In genomic region chr15:85613358-85614266, GRCm38 (mm10) we compare ENCODE assay signal across 7 mouse cellular contexts. TPM values are rescaled to one million over a fixed set of nuclear protein-coding genes. Genes with fewer than 3 reads are reported as not detected.
A peak's percentile ranks its signal among the peaks of the same experiment; 100 is the strongest.
DNase-seq lines count a peak whose midpoint lies in the region; ATAC-seq lines count a peak whose summit lies in the region.

No protein-coding gene starts in this region.

- no peak overlapping the region for H3K4me3 ChIP-seq in midbrain, embryonic 11.5 days (ENCODE audit: low read depth, low read length)
- H3K4me3 ChIP-seq in midbrain, embryonic 10.5 days: no peak overlapping the region
- H3K4me3 ChIP-seq in embryonic facial prominence, embryonic 14.5 days (ENCODE audit: low read depth, low read length): no peak overlapping the region
- no peak overlapping the region for H3K4me3 ChIP-seq in neural tube, embryonic 15.5 days (replicated peaks)

- H3K4me1 ChIP-seq in midbrain, embryonic 11.5 days (ENCODE audit: control insufficient read depth, insufficient read depth, low read length): no peaks in the 10 kb centered on the region
- H3K4me1 ChIP-seq in midbrain, embryonic 10.5 days: peaks cover 9% of the 10 kb centered on the region
- H3K4me1 ChIP-seq in embryonic facial prominence, embryonic 14.5 days (ENCODE audit: control insufficient read depth, insufficient read depth, low read length): peaks cover 20% of the 10 kb centered on the region
- peaks cover 44% of the 10 kb centered on the region for H3K4me1 ChIP-seq in neural tube, embryonic 15.5 days

- H3K36me3 ChIP-seq in midbrain, embryonic 11.5 days (ENCODE audit: control insufficient read depth, insufficient read depth, low read length): no peaks in the 10 kb centered on the region
- no peaks in the 10 kb centered on the region for H3K36me3 ChIP-seq in midbrain, embryonic 10.5 days
- H3K36me3 ChIP-seq in embryonic facial prominence, embryonic 14.5 days (ENCODE audit: control insufficient read depth, insufficient read depth, low read length): no peaks in the 10 kb centered on the region
- no peaks in the 10 kb centered on the region for H3K36me3 ChIP-seq in neural tube, embryonic 15.5 days

- H3K27ac ChIP-seq in midbrain, embryonic 11.5 days (ENCODE audit: low read depth, low read length): no peak overlapping the region
- H3K27ac ChIP-seq in midbrain, embryonic 10.5 days (replicated peaks): no peak overlapping the region
- H3K27ac ChIP-seq in embryonic facial prominence, embryonic 14.5 days (replicated peaks; ENCODE audit: low read depth, low read length): no peak overlapping the region; the same call in 1 of the 2 replicates
- peak overlapping the region; percentile 83 for H3K27ac ChIP-seq in neural tube, embryonic 15.5 days (replicated peaks)

- peak; percentile 43; the same call in 1 of the 2 replicates for ATAC-seq in midbrain, embryonic 11.5 days (ENCODE audit: low FRiP score)
- peak; percentile 47; the same call in 1 of the 2 replicates for ATAC-seq in embryonic facial prominence, embryonic 14.5 days (ENCODE audit: low read depth)
- peak; percentile 80 for ATAC-seq in neural tube, embryonic 15.5 days (ENCODE audit: low FRiP score)

- peaks cover 24% of the 10 kb centered on the region for H3K27me3 ChIP-seq in midbrain, embryonic 11.5 days (ENCODE audit: control insufficient read depth, insufficient read depth, low read length)
- H3K27me3 ChIP-seq in midbrain, embryonic 10.5 days (ENCODE audit: low read depth, poor library complexity, severe bottlenecking): peaks cover 81% of the 10 kb centered on the region
- peaks cover 16% of the 10 kb centered on the region; the same call in 1 of the 2 replicates for H3K27me3 ChIP-seq in embryonic facial prominence, embryonic 14.5 days (replicated peaks; ENCODE audit: control insufficient read depth, insufficient read depth, low read length)
- H3K27me3 ChIP-seq in neural tube, embryonic 15.5 days (replicated peaks): no peaks in the 10 kb centered on the region

- DNase-seq in midbrain, embryonic 11.5 days (ENCODE audit: low spot score, missing footprints): peak; percentile 83
- no peak for DNase-seq in midbrain, embryonic 10.5 days (ENCODE audit: low spot score)
- peak; percentile 60 for DNase-seq in embryonic facial prominence, embryonic 14.5 days (ENCODE audit: low spot score)
- peak; percentile 94 for DNase-seq in kidney, adult 11 months
- peak; percentile 66 to 74 for DNase-seq in left cerebral cortex, postnatal 25 days (ENCODE audit: low spot score in 2 of 2)
- DNase-seq in thymus, postnatal 4 days: no peak

- H3K9me3 ChIP-seq in midbrain, embryonic 11.5 days (ENCODE audit: control insufficient read depth, low read length): no peaks in the 10 kb centered on the region; the same call in 1 of the 2 replicates
- peaks cover 3% of the 10 kb centered on the region for H3K9me3 ChIP-seq in midbrain, embryonic 10.5 days (replicated peaks)
- 0 out of 2 replicates have a peak, but pooled peaks cover 4% of the 10 kb centered on the region for H3K9me3 ChIP-seq in embryonic facial prominence, embryonic 14.5 days (ENCODE audit: control insufficient read depth, low read length)
- H3K9me3 ChIP-seq in neural tube, embryonic 15.5 days (replicated peaks): no peaks in the 10 kb centered on the region

- intact Hi-C loops in left cerebral cortex, postnatal 25 days (cut with DNase I): loop anchor here (5.0 kb wide), 1 partner anchor 264 kb away; the partner anchor contains the start of gene Trmu

- 84% methylated on average over 17 of the region's 17 CpGs for WGBS in midbrain, embryonic 11.5 days
- WGBS in midbrain, embryonic 10.5 days: 88% methylated on average over 17 of the region's 17 CpGs
- 71% methylated on average over 14 of the region's 17 CpGs for WGBS in embryonic facial prominence, embryonic 14.5 days
- 35% methylated on average over 17 of the region's 17 CpGs for WGBS in neural tube, embryonic 15.5 days

- H3K4me2 ChIP-seq in midbrain, embryonic 11.5 days: no peak overlapping the region
- H3K4me2 ChIP-seq in embryonic facial prominence, embryonic 14.5 days (ENCODE audit: low read depth, low read length): no peak overlapping the region
- H3K4me2 ChIP-seq in neural tube, embryonic 15.5 days: no peak overlapping the region

- no peak overlapping the region for H3K9ac ChIP-seq in midbrain, embryonic 11.5 days (ENCODE audit: low read length)
- H3K9ac ChIP-seq in embryonic facial prominence, embryonic 14.5 days (ENCODE audit: low read depth, low read length): 0 out of 2 replicates have a peak overlapping the region, but pooled peaks have one; percentile 19
- no peak overlapping the region for H3K9ac ChIP-seq in neural tube, embryonic 15.5 days (replicated peaks)

RNA-seq across cellular contexts. Expression of gene Wnt7b, which starts 31.3 kb away (rescaled TPM):
- 38.5 and 44.3 TPM in 2 replicates for polyA plus RNA-seq in midbrain, embryonic 11.5 days (2014; fragmentation: Nextera tagmentation; extraction: Ambion mirVana)
- polyA plus RNA-seq in midbrain, embryonic 10.5 days (2016; fragmentation: Nextera tagmentation; extraction: Ambion mirVana): 54.8 and 56.5 TPM in 2 replicates
- polyA plus RNA-seq in embryonic facial prominence, embryonic 14.5 days (2014; fragmentation: Nextera tagmentation; extraction: Ambion mirVana): 15.7 and 17.8 TPM in 2 replicates
- 10 to 100 TPM; 31.3 to 34.4 TPM for total RNA-seq in left cerebral cortex, postnatal 25 days (2021)
- polyA plus RNA-seq in neural tube, embryonic 15.5 days (2015; fragmentation: Nextera tagmentation; extraction: Ambion mirVana): 16.6 and 20.2 TPM in 2 replicates

Comparison
In these comparisons a context has a peak if more than half of its experiments do, and no peak if none do; other contexts are left out.
1. DNase-seq: peak in midbrain, embryonic 11.5 days (single experiment), embryonic facial prominence, embryonic 14.5 days (single experiment), kidney, adult 11 months (single experiment) and left cerebral cortex, postnatal 25 days (2 of 2); none in midbrain, embryonic 10.5 days (single experiment) and thymus, postnatal 4 days (single experiment).
2. Peak in every context shown above with its lines, with median percentiles within 50 percentile points of each other: ATAC-seq.